Mouse (Mus musculus) layer of hippocampus, adult 8-10 months (tissue): ENCODE measurements at regions not wholly inside any gene's neighbourhood (a gene's known extent, or its start where the extent isn't known, plus 50 kb on each side); places are given as distances from the start of the nearest gene placed in this dataset.

Experiments
- DNase-seq, 2 experiments: peaks; one replicate each; pipeline ENCODE4 v3.0.0; 2022; ENCODE audit warnings: low spot score in 2 of 2

DNA sequence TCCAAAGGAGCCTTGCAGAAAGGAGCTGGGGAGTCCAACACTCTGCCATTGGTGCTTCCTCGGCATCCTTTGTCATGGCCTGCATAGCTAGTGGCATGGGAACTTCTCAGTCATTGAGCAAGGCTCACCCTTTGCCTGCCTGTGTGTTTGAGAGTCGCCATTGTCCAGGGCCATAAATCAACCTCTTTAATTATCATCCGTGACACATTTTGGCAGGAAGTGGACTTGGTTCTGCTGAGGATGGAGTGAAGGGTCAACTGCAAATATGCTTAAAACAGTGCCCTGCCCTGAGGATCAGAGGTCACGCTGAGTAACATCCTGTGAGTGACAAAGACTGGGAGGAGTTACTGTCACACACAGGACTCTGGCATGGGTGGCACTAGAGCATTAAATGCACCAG, 151.2 kb downstream of the Chst1 start:
- no peak for DNase-seq

DNA sequence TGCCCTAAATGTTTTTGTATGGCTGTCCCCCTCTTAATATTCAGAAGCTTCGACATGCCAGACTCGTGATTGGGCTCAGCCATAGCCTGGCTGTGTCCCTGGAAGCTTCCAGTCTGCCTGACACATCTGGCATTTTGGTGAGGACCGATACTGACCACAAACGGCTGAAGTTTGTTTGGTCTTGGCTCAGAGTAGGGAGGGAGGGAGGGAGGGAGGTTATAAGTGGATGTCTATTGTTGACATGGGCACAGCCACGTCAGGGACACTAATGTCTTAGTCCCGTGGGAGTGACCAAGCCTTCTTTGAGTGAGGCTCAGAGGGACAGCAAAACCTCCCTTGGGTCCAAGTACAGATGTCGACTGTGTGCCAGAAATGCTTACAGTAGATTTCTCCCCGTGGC, 151.7 kb downstream of the Chst1 start:
- DNase-seq, result no peak

DNA sequence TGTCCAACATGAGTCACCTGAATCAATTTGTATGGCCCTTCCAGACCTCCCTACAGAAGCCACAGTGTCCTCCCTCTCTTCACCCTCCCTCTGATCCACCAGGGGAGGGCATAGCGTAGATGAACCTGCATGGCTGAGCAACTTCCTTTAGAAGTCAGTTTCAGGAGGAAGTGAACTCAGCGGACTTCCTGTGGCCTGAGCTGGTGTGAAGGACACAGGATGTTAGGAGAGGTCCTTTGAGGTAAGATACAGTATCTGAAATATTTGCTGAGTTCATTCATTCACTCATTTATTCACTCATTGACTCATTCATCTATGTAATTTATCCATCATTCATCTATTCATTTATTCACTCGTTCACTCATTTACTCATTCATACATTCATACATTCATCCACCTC, 152.6 kb downstream of the Chst1 start:
- DNase-seq, result no peak

DNA sequence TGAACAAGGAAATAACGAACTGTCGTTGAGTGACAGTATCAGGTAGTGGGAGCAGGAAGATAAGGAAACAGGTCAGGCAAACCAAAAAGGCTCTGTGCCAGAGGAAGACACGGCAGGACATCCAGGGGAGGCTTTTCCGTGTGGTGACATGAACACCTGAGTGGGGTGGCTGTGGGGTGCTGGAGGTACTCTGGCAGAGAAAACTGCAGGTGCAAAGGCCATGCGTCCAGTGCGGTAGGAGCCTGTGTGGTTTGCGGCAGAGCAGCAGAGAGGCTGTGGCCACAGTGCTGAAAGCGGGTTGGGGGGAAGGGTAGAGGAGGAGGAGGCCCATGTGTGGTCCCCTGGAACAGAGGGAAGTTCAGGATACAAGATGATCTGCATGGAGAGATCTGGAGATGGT, 153.3 kb downstream of the Chst1 start:
- no peak for DNase-seq

DNA sequence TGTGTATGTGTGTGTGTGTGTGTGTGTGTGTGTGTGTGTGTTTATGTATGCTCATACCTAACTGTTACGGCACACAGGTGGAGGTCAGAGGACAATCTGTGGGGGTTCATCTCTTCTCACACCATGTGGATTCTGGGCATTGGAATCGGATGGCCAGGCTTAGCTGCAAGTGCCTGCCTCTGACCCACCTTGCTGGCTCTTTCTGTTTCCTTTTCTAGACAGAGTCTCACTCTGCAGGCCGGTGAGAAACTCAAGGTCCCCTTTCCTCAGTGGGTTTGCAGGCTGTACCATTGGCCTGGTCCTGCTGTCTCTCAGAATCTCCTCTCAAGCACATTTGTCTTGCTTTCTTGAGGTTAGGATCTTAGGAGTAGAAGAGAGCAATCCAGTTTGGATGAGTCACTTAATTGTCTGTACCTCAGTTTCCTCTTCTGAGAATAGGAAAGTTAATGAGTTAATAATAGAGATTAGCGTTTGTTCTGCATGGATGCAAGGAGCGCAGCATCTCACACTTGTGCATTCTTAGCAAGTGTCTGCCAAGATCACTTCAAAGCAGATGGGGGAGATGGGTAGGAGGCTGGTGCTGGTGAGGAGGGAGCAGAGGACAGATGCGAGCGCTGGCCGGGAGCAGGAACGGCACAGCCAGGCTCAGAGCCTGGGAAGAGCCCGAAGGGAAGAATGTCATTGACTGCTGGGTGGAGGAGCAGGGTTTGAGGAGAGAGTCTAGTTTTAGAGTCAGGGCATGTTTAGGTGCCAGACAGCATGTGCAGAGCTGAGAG, 155.2 kb downstream of the Chst1 start:
- no peak for DNase-seq

DNA sequence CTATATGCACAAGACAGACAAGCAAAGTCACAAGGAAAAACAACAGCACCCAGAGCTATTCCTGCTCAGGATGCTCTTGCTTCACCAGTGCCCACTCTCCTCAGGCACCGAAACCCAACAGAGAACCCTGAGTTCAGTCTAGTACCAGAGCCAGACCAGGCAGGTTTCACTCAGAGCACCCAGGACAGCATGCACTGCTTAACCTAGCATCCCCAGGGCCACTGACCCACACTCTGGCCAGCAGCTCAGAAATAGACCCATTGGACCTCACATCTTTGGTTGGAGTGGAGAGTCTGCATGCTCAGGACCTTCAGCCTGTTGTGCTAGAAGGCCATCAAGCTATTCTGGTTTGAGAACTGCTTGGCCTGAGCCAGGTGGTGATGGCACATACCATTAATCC, 157.0 kb downstream of the Chst1 start:
- no peak for DNase-seq

DNA sequence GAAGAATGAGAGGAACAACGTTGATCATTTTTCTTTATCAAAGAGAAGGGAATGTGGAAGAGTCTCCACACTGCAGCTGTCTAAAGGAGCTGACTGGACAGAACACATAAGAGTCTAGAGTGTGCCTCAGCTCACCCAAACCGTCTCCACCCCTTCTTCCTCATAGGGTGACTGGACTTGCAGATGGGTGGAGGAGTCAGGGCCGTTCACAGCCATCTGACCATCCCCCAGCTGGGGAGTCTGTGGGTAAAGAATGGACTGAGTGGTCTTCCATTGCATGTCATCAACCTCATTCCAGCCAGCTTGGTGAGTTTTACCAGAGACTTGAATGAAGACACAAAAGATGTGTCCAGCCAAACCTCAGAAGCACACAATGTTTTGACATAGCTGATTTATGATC, 156.1 kb upstream of the Syt13 start:
- DNase-seq, result no peak

DNA sequence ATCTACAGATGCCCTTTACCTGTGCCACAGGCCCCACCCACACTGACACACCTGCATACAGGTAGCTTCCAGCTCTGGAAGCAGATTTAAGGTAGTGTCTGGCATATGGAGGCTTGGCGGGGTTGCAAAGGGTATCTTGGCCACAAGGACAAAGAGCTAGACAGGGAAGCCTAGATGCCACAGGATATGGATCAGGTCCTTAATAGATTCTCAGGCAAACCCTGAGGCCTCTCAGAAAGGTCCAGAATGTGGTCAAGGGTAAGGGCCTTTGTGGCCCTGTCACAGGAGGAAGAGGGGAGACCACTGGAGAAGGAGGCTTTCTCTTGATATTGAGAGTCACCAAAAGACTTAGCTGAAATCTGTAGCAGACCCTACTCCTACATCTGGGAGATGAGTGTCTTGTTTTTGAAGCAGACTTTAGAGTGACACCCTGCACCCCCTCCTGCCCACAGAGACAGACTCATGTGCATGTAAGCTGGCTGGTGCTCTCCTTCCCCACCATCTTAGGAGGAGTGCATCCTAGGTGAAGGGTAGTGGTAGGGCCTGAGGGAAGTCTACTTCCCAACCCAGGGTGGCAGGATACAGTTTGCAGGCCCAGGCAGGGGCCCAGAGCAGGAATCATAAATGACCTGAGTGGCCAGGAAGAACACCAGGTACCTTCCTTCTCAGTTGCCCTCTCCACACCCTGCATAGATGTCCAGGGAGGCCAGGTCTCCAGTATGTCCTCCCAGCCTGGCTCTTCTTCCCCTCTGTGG, 150.8 kb upstream of the Syt13 start:
- DNase-seq, result no peak

DNA sequence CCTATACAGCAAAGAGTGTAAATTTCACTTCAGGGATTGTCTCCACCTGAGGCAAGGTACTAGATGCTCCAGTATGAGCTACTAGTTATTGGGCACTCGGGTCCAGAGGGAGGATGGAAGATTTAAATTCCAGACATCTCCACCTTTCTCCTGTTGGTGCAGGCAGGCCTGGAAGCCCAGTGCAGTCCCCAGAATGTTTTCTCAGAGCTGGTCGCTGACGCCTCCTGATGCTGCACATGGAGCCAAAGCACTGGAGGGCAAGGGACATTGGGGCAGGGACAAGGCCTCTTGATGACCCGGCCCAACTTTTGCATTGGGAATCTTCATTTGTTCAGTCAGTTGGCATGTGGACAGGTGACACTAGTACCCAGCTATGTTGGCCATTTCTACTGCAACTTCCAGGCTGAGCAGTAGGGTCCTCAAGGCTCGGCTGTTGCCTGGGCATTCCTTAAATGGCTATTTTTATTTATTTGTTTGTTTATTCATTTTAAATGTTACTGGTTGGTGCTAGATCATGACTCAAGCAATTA, 147.4 kb upstream of the Syt13 start:
- no peak for DNase-seq

DNA sequence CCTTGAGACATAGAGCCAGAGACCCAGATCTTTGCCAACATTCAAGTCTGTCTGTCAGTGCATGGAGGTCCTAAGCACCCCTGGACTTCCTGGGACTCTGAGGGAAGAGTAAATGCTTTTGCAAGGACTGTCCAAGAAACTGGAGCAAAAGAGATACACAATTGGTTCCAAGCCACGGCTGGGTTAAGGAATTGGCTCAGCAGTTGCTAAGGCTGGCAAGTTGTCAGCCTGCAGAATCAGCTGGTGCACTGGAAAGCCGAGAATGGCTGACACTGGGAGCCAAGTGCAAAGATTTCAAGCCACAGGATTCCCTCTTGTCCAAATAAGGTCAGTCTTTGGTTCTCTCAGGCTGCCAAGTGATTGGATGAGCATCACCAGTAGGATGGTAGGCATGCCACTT, 146.8 kb upstream of the Syt13 start:
- DNase-seq, result peak in 1 of 2 experiments; percentile 47

DNA sequence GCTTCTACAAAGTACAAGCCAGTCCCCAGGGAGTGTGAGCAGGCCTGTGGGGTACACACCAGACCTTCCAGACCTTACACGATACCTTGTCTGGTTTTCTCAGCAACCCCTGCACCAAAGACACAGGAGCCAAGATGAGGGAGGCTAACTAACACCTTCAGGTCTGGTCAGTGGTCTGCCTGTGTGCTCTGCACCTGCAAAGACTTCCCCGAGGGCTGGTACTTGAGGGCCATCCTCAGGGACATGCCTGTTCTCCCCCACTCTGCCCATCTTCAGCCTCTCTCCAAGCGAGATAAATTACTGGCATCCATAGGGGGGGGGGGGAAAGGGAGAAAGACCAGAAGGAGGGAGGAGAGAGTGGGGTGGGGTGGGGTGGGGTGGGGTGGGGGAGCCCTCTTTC, 145.8 kb upstream of the Syt13 start:
- no peak for DNase-seq

DNA sequence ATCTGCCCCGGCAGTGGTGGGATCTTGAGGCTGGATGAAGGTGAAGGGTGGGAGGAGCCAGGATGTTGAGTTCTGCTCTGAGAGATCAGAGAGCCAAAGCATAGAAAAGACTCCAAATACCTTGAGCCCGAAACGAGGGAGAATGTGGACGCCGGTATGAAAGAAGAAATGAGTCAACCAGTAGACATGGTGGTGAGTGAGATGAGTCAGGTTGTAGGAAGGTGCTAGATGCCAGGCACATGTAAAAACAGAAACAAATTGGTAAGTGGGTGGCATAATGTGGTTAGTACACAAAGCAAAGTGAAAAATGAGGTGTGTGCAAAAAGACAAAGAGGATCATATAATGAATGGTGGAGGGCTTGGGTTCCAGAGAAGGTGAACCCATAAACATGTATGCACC, 144.8 kb upstream of the Syt13 start:
- no peak for DNase-seq

DNA sequence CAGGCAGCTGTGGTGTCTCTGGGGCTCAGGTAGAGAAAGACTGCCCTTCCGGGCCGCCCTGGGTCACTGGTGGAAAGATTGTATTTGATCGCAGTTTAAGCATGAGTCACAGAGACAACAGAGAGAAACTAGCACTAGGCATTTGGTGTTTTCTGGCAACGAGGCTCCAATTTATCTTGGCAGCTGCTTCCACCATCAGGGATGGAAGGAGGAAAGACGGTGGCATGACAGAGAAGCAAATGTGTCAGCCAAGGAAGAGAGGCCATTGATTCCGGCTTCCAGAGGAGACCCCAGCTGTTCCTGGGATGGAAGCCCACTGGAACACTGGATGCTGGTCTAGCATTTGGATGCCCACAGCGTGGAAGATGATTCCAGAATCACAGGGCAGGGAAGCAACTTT, 142.3 kb upstream of the Syt13 start:
- peak; percentile 64 to 69 for DNase-seq

DNA sequence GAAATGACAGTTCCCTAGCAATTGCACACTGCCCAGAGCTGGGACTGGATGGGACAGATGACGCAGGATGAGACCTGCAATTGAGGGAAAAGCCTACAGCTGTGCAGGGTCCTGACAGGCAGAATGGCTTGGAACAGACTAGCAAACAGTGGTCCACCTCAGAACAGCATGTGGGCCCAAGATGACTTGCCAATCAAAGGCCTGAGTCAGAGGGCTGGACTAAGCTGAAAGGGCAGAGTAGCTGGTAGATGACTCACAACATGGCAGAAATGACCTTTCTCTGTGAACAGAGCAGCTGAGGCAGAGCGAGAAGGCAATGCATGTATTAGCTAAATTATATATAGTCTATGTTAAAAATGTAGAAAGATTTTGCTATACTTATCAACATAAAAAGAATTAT, 138.4 kb upstream of the Syt13 start:
- no peak for DNase-seq

DNA sequence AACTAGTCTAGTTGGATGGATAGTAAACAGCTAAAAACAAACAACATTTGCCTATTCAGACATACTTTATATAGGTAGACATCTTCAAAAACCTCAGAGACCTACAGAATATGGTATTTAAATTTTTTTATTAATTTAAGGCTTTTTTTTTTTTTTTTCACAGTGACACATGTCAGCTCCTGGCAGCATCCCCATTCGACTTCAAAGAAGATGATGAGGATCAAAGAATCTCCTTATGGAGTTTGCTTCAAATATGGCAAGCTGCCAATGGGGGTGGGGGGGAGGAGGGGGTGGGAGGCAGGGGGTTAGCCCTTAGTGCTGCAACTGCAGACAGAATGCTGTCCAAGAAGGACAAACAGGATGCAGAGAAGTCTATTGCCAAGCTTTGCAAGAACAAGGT, 135.8 kb upstream of the Syt13 start:
- DNase-seq, result no peak

DNA sequence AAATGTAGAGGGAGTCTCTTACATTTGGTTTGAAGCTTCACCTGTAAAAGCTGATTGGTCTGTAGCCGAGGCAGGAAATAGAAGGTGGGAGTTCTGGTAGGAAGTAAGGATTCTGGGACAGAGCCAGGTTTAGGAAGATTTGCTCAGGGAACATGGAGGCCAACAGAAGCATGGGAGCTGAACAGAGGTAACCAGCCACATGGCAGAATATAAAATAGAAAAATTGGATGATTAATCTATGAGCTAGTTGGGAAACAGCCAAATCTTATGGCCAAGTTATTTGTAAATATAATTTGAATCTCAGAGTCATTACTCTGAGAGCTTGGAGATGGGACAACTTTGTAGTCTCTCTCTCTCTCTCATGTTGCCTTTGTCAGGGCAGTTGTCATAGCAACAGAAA, 134.9 kb upstream of the Syt13 start:
- DNase-seq, result no peak

DNA sequence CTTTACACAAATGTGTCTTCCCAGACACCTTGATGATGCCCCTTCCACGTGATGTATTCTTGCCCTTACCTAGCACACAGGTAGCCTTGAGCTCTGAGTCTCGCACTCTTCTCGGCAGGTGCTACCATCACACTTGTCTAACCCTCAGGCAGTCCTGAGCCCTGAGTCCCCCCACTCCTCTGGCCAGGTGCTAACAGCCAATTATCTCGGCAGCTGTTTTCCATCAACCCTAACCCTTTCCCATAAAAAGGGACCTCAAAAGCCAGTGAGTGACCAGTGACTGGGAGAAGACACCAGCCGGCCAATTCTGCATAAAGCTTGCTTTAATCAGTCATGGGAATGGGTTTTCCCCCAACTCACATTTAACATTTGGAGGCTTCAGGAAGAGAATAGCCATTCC, 133.4 kb upstream of the Syt13 start:
- no peak for DNase-seq

DNA sequence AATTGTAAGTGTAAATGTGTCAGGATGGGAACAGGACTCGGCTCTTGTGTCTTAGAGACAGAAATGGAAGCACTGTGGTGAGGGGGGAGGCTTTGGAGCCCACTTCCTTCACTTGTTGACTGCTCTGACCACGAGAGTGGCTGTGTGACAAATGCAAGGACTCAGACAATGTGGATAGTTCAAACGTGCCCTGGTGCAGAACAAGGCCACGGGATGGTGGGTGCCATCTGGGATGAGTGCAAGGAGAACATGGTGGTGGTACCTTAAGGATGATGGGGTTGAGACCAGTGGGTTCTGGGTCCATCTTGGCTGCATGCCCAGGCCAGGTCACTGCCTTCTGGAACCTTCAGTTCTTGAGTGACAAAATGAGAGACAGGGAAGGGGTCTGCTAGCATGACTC, 132.3 kb upstream of the Syt13 start:
- DNase-seq, result no peak

DNA sequence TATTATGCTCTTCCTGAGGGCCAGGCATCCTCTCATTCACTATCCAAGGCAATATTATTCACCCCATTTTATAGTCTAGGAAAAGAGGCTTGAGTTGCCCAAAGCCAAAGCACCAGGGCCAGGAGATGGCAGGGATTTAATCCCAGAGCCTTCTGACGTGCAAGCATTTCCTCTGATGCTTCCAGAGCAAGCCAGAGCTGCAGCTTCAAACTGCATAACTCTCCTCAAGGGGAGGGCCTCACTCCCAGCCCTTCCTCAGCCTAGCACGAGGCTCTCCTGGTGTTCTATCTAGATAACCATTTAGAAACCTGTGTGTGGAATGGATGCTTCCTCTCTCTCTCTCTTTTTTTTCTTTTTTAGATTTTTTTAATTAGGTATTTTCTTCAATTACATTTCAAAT, 130.0 kb upstream of the Syt13 start:
- DNase-seq, result no peak

DNA sequence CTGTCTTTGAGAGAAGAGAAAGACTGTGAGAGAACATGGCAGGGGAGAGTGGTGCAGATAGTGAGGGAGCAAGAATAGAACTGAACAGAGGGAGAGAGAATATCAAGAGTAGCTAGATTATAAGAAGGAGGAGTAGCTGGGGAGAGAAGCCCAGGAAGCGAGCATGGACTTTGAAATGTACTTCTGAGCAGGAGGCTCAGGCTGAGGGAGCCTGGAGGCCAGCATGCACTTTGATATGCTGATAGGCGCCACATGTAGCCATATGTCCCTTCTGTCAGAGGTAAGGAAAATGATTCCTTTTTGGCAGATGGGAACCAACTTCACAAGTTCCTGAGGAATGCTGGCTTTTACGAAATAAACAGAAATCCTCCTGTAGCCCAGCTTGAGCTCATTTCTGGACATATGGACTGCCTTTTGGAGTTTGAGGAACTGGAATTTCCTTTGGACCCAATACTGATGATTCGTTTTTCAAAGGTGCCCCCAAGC, 126.9 kb upstream of the Syt13 start:
- DNase-seq, result no peak

DNA sequence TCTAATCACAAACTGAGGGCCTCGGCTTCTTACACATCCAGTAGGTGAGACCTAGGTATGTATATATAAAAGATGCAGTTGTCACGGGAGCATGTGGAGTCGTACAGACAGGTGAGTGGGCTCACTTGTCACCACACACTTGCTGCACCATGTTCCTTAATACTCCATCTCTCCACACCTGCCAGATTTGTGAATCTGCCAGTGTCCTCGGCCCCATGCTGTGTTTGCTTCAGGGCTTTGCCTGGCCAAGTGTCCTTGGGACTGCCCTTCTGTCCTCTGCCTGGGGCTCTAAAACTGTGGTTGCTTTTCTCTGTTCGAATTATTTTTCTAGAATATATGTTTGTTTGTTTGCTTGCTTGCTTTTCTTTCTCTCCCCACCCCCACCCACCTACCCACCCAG, 126.0 kb upstream of the Syt13 start:
- DNase-seq, result no peak

DNA sequence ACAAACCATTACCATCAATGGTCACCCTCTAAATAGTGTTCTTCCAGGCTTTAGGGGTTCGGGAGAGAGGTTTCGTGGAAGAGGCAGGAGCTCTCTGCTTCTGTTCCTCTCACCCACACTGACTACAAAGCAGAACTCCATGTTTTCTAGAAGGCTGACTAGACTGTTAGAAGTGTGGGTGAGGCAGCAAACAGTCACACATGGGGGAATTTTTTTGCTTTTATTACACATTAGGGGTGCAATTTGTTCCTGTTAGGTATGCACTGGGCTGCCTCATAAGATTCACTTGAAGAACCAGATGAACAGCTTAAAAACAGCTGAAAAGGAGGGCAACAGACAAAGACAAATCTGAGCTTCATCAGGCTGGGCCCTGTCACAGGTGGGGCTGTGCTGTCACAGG, 124.5 kb upstream of the Syt13 start:
- DNase-seq, result no peak

DNA sequence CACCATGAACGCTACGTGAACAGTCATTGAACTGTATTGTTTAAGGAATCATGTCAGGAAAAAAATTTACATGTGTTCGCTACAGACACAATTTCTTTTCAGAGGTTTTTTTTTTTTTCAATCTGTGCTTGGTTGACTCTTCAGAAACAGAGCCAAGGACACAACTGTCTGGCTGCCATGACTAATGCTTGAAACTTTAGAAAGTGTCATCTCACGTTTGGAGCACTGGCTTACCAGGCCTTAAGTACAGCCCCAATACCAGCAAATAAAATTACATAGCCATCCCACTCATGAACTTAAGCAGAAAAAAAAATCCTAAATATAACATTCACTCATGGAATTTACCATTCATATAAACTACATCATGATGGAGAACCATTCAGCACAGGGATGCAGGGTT, 115.1 kb upstream of the Syt13 start:
- DNase-seq, result no peak
